Mouse (Mus musculus) liver, postnatal 0 days (tissue): Measurements from ENCODE around the gene Spg20.

Source experiments
- CTCF ChIP-seq: sonication (generic); IDR thresholded peaks from 2 replicates; pipeline ENCODE4 v1.5.1; 2016; ENCODE audit warnings: antibody characterized with exemption, low read depth
- EP300 ChIP-seq: IDR thresholded peaks from 2 replicates; pipeline ENCODE4 v1.6.1; 2016; ENCODE audit warnings: antibody characterized with exemption, low read depth, mild to moderate bottlenecking

- TF ChIP-seq CTCF (peak; percentile 89), EP300 (no peak)
Observed at GRCm38 (mm10) chr3:55064396-55064795, 47.5 kb upstream of the Spg20 start.
